Mouse (Mus musculus) E14TG2a.4 (cell line): ENCODE measurements around the gene Il1f5.

Experiments
- CTCF ChIP-seq: conservative IDR thresholded peaks from 2 replicates; pipeline ENCODE4 v1.5.1; 2014; ENCODE audit warnings: low read length
- NANOG ChIP-seq: IDR thresholded peaks from 2 replicates; pipeline ENCODE4 v1.6.1; 2014; ENCODE audit warnings: borderline replicate concordance, low read length, mixed read lengths
- POU5F1 ChIP-seq: IDR thresholded peaks from 2 replicates; pipeline ENCODE4 v1.6.1; 2014; ENCODE audit warnings: low read length, borderline replicate concordance

DNA sequence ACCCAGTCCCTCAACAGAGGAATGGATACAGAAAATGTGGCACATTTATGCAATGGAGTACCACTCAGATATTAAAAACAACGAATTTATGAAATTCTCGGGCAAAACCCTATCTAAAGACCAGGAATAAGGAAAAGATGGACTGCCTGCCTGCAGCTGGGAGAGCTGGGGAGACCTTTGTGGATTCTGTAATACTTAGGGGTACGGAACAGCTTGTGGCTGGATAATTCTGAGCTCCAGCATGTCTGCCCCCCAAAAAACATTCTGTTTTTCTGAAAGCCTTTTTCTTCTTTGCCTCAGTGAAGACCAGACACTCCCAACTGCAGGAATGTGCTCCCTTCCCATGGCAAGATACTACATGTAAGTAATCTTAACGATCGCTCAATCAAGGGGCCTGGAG lies 14.1 kb downstream of the Il1f5 start, which contains the start of gene Il1f10:
- TF ChIP-seq CTCF: no peak
- TF ChIP-seq NANOG: no peak
- no peak for TF ChIP-seq POU5F1
